Mouse (Mus musculus): ENCODE measurements around the gene Scin. TPM values are rescaled to one million over a fixed set of nuclear protein-coding genes. Genes with fewer than 3 reads are reported as not detected.
A peak's percentile ranks its signal among the peaks of the same experiment; 100 is the strongest.

The Scin gene
- polyA plus RNA-seq, 1 experiment, result 0.60 TPM

DNA sequence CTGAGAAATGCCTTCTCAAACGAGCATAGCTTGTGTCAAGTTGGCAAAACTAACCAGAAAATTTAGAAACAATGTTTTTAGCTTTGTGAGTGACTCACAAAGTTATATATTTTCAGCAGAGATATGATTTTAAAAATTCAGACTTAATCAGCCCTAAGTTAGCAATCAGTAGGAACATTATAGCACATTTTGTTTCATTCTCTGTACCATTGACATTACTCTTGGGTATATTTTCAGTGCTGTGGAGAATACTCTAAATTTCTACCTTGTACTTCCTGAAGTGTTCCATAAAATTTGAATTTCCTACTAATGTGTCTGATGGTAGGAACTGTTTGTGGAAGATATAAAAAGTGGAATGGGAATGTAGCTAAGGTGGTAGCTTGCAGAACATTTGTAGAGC, 87.0 kb downstream of the Scin start:
- Histone ChIP-seq H3K27ac (ENCODE audit: insufficient read depth, low read length) (no peak overlapping the region), H3K4me3 (ENCODE audit: low read depth, low read length) (no peak overlapping the region), H3K27me3 (ENCODE audit: control insufficient read depth, insufficient read depth, low read length, poor library complexity, severe bottlenecking) (no peaks in the 10 kb centered on the region; the same call in 1 of the 2 replicates), H3K4me1 (ENCODE audit: control insufficient read depth, insufficient read depth, low read length) (no peaks in the 10 kb centered on the region), H3K9me3 (replicated peaks; ENCODE audit: control insufficient read depth, insufficient read depth, low read length, poor library complexity, severe bottlenecking) (peaks cover 8% of the 10 kb centered on the region), H3K9ac (ENCODE audit: low read depth, poor library complexity, severe bottlenecking) (no peak overlapping the region), H3K36me3 (ENCODE audit: control insufficient read depth, insufficient read depth, low read length, poor library complexity, severe bottlenecking) (no peaks in the 10 kb centered on the region)
- TF ChIP-seq POLR2A (IDR thresholded peaks at IDR 0.05; ENCODE audit: insufficient read depth, low read length) (no peak), CTCF (IDR thresholded peaks at IDR 0.05; ENCODE audit: low read depth, low read length) (no peak), EP300 (IDR thresholded peaks at IDR 0.05; ENCODE audit: insufficient read depth, low read depth, low read length) (no peak)

DNA sequence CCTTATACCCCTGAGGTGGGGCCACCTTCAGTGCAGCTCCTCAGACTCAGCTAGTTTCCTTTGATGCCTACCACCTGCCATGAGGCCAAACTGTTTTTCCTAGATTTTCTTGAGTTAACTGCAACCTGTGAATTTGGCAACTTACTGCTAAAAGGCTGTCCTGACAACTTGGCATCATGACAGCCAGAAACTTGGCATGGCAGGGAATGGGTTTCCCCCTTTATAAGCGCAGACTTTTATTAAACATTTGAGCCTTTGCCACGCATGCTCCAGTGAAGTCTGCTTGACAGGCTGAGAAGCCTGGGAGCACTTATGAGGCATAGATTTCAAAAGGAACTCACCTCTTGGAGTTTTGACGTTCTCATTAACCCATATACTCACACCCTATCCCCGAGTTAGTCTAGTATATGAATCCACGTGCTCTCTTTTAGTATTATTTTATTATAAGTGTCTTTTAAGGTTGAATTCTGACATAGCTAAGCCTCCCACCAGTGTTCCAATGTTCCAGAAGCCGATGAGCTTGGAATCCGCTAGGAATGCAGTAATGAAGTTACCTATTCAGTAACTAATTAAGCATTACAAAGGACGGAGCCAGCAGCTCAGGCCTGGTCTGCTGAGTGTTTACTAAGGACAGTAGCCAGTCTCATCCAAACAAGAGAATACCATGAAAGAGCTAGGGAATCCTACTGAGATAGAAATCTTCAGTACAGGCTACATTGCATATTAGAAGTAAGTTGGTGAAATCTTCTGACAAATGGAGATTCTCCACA, 90.0 kb downstream of the Scin start:
- no peak overlapping the region for H3K4me3 ChIP-seq (ENCODE audit: low read depth, low read length)

DNA sequence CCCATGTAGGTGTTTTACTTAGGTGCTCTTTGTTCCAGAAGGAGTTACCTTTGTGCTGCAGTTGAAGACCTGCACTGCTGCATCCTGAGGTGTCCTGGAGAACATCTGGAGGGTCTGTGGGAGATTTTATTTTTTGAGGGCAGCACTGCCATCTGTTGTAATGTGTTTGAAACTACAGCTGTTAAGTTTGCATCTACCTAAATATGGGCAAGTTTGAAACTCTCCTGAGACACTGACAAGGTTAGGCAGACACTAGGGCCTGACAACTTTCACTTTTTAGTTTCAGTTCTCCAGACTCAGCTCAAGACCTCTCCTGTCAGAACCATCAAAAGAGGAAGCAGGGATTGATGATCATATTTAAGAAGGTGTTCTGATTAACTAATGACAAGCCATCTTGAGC, 94.0 kb downstream of the Scin start:
- peaks cover 4% of the 10 kb centered on the region for H3K9me3 ChIP-seq (replicated peaks; ENCODE audit: control insufficient read depth, insufficient read depth, low read length, poor library complexity, severe bottlenecking)
- no peaks in the 10 kb centered on the region for H3K27me3 ChIP-seq (ENCODE audit: control insufficient read depth, insufficient read depth, low read length, poor library complexity, severe bottlenecking)
- H3K4me1 ChIP-seq (ENCODE audit: control insufficient read depth, insufficient read depth, low read length), result peaks cover 2% of the 10 kb centered on the region
- peaks cover 8% of the 10 kb centered on the region for H3K36me3 ChIP-seq (ENCODE audit: control insufficient read depth, insufficient read depth, low read length, poor library complexity, severe bottlenecking)
- H3K9ac ChIP-seq (ENCODE audit: low read depth, poor library complexity, severe bottlenecking), result no peak overlapping the region
- TF ChIP-seq POLR2A (IDR thresholded peaks at IDR 0.05; ENCODE audit: insufficient read depth, low read length) (no peak), CTCF (IDR thresholded peaks at IDR 0.05; ENCODE audit: low read depth, low read length) (no peak), EP300 (IDR thresholded peaks at IDR 0.05; ENCODE audit: insufficient read depth, low read depth, low read length) (no peak)
- H3K27ac ChIP-seq (ENCODE audit: insufficient read depth, low read length), result no peak overlapping the region
- H3K4me3 ChIP-seq (ENCODE audit: low read depth, low read length), result no peak overlapping the region

More for the DNA sequence above, 90.0 kb downstream of the Scin start:
- no peaks in the 10 kb centered on the region; the same call in 1 of the 2 replicates for H3K27me3 ChIP-seq (ENCODE audit: control insufficient read depth, insufficient read depth, low read length, poor library complexity, severe bottlenecking)
- H3K27ac ChIP-seq (ENCODE audit: insufficient read depth, low read length), result no peak overlapping the region
- no peak overlapping the region for H3K9ac ChIP-seq (ENCODE audit: low read depth, poor library complexity, severe bottlenecking)
- no peaks in the 10 kb centered on the region for H3K36me3 ChIP-seq (ENCODE audit: control insufficient read depth, insufficient read depth, low read length, poor library complexity, severe bottlenecking)
- no peaks in the 10 kb centered on the region for H3K4me1 ChIP-seq (ENCODE audit: control insufficient read depth, insufficient read depth, low read length)
- peaks cover 8% of the 10 kb centered on the region for H3K9me3 ChIP-seq (replicated peaks; ENCODE audit: control insufficient read depth, insufficient read depth, low read length, poor library complexity, severe bottlenecking)
- TF ChIP-seq EP300 (IDR thresholded peaks at IDR 0.05; ENCODE audit: insufficient read depth, low read depth, low read length) (no peak), CTCF (IDR thresholded peaks at IDR 0.05; ENCODE audit: low read depth, low read length) (no peak), POLR2A (IDR thresholded peaks at IDR 0.05; ENCODE audit: insufficient read depth, low read length) (no peak)

DNA sequence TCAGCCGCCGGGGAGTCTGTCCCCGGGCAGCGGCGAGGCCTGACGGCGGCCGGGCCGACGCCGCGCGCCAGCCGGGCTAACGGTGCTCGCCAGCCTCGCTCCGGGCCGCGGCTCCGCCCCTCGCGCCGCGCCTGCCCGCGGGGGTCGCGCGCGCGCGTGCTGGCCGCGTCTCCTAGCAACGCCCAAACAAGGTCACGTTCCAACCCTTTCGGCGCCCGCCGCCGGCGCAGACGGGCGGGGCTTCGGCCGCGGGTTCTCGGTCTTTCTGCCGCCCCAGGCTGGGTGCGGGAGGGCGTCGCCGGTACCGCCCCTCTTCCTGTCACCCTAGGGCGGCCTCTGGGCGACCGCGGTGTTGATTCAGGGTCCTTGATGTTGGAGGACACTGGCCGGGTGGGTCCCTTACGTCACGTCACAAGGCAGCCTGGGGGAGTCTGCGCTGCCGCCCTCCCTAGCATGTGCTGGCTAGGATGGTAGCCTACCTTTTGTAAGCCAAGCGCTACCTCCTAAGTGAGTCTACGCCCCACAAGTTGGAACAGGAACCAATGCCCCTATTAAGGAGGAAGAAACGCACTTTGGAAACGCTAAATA, 96.1 kb downstream of the Scin start, which contains the start of gene Arl4a:
Gene Arl4a (minus strand): TSS at position 150 of the 588 bp plus-strand sequence.
- no peak; the same call in 1 of the 2 replicates for TF ChIP-seq EP300 (IDR thresholded peaks at IDR 0.05; ENCODE audit: insufficient read depth, low read depth, low read length)
- TF ChIP-seq CTCF (IDR thresholded peaks at IDR 0.05; ENCODE audit: low read depth, low read length), result no peak
- TF ChIP-seq POLR2A (IDR thresholded peaks at IDR 0.05; ENCODE audit: insufficient read depth, low read length), result no peak
- no peaks in the 10 kb centered on the region for H3K9me3 ChIP-seq (replicated peaks; ENCODE audit: control insufficient read depth, insufficient read depth, low read length, poor library complexity, severe bottlenecking)
- no peaks in the 10 kb centered on the region for H3K27me3 ChIP-seq (ENCODE audit: control insufficient read depth, insufficient read depth, low read length, poor library complexity, severe bottlenecking)
- peak within 1 kb of the TSS; percentile 93 for H3K4me3 ChIP-seq (ENCODE audit: low read depth, low read length)
- H3K36me3 ChIP-seq (ENCODE audit: control insufficient read depth, insufficient read depth, low read length, poor library complexity, severe bottlenecking), result peaks cover 12% of the 10 kb centered on the region
- H3K27ac ChIP-seq (ENCODE audit: insufficient read depth, low read length), result peak within 1 kb of the TSS; percentile 27
- H3K4me1 ChIP-seq (ENCODE audit: control insufficient read depth, insufficient read depth, low read length), result peaks cover 2% of the 10 kb centered on the region
- peak within 1 kb of the TSS; percentile 58 for H3K9ac ChIP-seq (ENCODE audit: low read depth, poor library complexity, severe bottlenecking)

DNA sequence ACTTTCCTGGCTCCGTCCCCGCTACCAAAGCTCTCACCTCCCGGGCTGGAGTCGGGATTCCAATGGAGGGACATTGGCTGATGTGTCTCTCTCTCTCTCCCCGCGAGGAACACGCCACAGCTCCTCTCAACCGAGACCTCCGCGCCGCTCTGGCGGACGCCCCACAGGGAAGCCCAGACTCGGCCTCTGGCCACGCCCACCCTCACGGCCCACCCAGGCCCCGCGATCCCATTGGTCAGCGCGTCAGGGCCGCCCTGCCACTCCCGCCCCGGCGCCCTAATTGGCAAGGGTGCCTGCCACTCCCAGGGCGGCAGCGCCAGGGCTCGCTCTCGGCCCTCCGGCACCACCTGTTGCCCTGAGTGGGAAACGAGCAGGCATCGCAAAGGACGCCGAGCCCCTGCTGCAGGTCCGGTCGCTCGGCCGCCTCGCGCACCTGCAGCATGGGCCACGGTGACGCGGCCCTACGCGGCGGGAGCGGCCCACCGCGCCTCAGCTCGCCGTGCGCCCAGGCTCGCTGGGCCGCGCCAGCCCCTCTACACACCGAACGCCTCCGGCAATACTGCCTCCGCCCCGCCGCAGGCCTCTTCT, 96.7 kb downstream of the Scin start:
- Histone ChIP-seq H3K27me3 (ENCODE audit: control insufficient read depth, insufficient read depth, low read length, poor library complexity, severe bottlenecking) (no peaks in the 10 kb centered on the region), H3K4me1 (ENCODE audit: control insufficient read depth, insufficient read depth, low read length) (peaks cover 2% of the 10 kb centered on the region), H3K9me3 (replicated peaks; ENCODE audit: control insufficient read depth, insufficient read depth, low read length, poor library complexity, severe bottlenecking) (no peaks in the 10 kb centered on the region), H3K36me3 (ENCODE audit: control insufficient read depth, insufficient read depth, low read length, poor library complexity, severe bottlenecking) (peaks cover 12% of the 10 kb centered on the region), H3K27ac (ENCODE audit: insufficient read depth, low read length) (peak overlapping the region; percentile 23), H3K4me3 (ENCODE audit: low read depth, low read length) (peak overlapping the region; percentile 93), H3K9ac (ENCODE audit: low read depth, poor library complexity, severe bottlenecking) (peak overlapping the region; percentile 58)
- TF ChIP-seq POLR2A (IDR thresholded peaks at IDR 0.05; ENCODE audit: insufficient read depth, low read length) (peak; percentile 94), EP300 (IDR thresholded peaks at IDR 0.05; ENCODE audit: insufficient read depth, low read depth, low read length) (0 out of 2 replicates have a peak, but pooled peaks have one; percentile 15), CTCF (IDR thresholded peaks at IDR 0.05; ENCODE audit: low read depth, low read length) (peak; percentile 58)

All from ES-Bruce4 (cell line).